Comparison of ENCODE assay signal across 10 mouse cellular contexts in genomic region chr9:41804711-41805331, GRCm38 (mm10).
A peak's percentile ranks its signal among the peaks of the same experiment; 100 is the strongest.
DNase-seq lines count a peak whose midpoint lies in the region; ATAC-seq and TF ChIP-seq lines count a peak whose summit lies in the region.
"Had no signal": no experiment of that assay in that cellular context is flagged by ENCODE, and none has a peak within 500 bp of the region (broad histone marks: within the 10 kb centered on the region; RNA-seq: fewer than 3 reads in every experiment).

No protein-coding gene starts in this region.

- H3K27me3 ChIP-seq in heart, embryonic 16.5 days (ENCODE audit: control insufficient read depth, insufficient read depth, low read length), result no peaks in the 10 kb centered on the region
- no peaks in the 10 kb centered on the region for H3K27me3 ChIP-seq in heart, adult 2 months (ENCODE audit: control insufficient read depth, insufficient read depth, low read length)
- no peaks in the 10 kb centered on the region for H3K27me3 ChIP-seq in forebrain, embryonic 13.5 days
- no peaks in the 10 kb centered on the region for H3K27me3 ChIP-seq in liver, embryonic 13.5 days
- H3K27me3 ChIP-seq: liver, embryonic 15.5 days had no signal

- H3K4me1 ChIP-seq in heart, embryonic 16.5 days (ENCODE audit: control insufficient read depth, insufficient read depth, low read length), result peaks cover 12% of the 10 kb centered on the region
- H3K4me1 ChIP-seq in heart, adult 2 months (ENCODE audit: control insufficient read depth, insufficient read depth, low read length), result peaks cover 3% of the 10 kb centered on the region
- peaks cover 29% of the 10 kb centered on the region for H3K4me1 ChIP-seq in forebrain, embryonic 13.5 days
- peaks cover 5% of the 10 kb centered on the region; the same call in 1 of the 2 replicates for H3K4me1 ChIP-seq in liver, embryonic 13.5 days (replicated peaks)
- H3K4me1 ChIP-seq: liver, embryonic 15.5 days had no signal

- no peak for TF ChIP-seq EP300 in heart, adult 2 months (IDR thresholded peaks at IDR 0.05; ENCODE audit: insufficient read depth, low read depth, low read length)

- TF ChIP-seq CTCF in heart, adult 2 months (IDR thresholded peaks at IDR 0.05), result no peak

- no peak for ATAC-seq in heart, embryonic 16.5 days (replicated peaks; ENCODE audit: extremely low read depth, insufficient read depth, low FRiP score)
- peak; percentile 46; the same call in 1 of the 2 replicates for ATAC-seq in forebrain, embryonic 13.5 days
- ATAC-seq in liver, embryonic 13.5 days (ENCODE audit: low read depth), result no peak
- ATAC-seq in frontal cortex, adult (ENCODE audit: low TSS enrichment), result no peak
- no peak for ATAC-seq in erythroid progenitor cell, adult 5-6 weeks (replicated peaks; ENCODE audit: low FRiP score, poor library complexity, severe bottlenecking)

- no peak overlapping the region for H3K4me2 ChIP-seq in heart, embryonic 16.5 days (ENCODE audit: low read depth, low read length)
- H3K4me2 ChIP-seq in forebrain, embryonic 13.5 days, result peak overlapping the region; percentile 50; the same call in 1 of the 2 replicates
- H3K4me2 ChIP-seq in liver, embryonic 13.5 days, result no peak overlapping the region
- H3K4me2 ChIP-seq: liver, embryonic 15.5 days had no signal

- no peak for DNase-seq in heart, adult 2 months
- peak; percentile 32 for DNase-seq in brain, adult 2 months (ENCODE audit: low read depth, low spot score)
- DNase-seq in liver, embryonic 13.5 days, result no peak
- DNase-seq in gastrocnemius, postnatal 10 days, result no peak
- DNase-seq: kidney, adult 11 months had no signal

- H3K36me3 ChIP-seq in heart, embryonic 16.5 days (ENCODE audit: control insufficient read depth, insufficient read depth), result no peaks in the 10 kb centered on the region
- no peaks in the 10 kb centered on the region for H3K36me3 ChIP-seq in heart, adult 2 months (ENCODE audit: control insufficient read depth, insufficient read depth, low read length)
- H3K36me3 ChIP-seq in forebrain, embryonic 13.5 days (ENCODE audit: poor library complexity, severe bottlenecking), result no peaks in the 10 kb centered on the region
- H3K36me3 ChIP-seq in liver, embryonic 13.5 days, result no peaks in the 10 kb centered on the region
- H3K36me3 ChIP-seq: liver, embryonic 15.5 days had no signal

- intact Hi-C loops in heart, adult 2 months (cut with DNase I), result no loop called here

- no peaks in the 10 kb centered on the region for H3K79me2 ChIP-seq in heart, adult 2 months (replicated peaks; ENCODE audit: control insufficient read depth, insufficient read depth, low read length)

- H3K9me3 ChIP-seq in heart, embryonic 16.5 days (replicated peaks; ENCODE audit: control insufficient read depth, low read length), result no peaks in the 10 kb centered on the region
- no peaks in the 10 kb centered on the region; the same call in 1 of the 2 replicates for H3K9me3 ChIP-seq in forebrain, embryonic 13.5 days (replicated peaks)
- no peaks in the 10 kb centered on the region for H3K9me3 ChIP-seq in liver, embryonic 13.5 days (replicated peaks)
- H3K9me3 ChIP-seq: liver, embryonic 15.5 days had no signal

- H3K27ac ChIP-seq in heart, embryonic 16.5 days (ENCODE audit: low read length), result peak overlapping the region; percentile 23; the same call in 1 of the 2 replicates
- H3K27ac ChIP-seq in heart, adult 2 months, result no peak overlapping the region
- peak overlapping the region; percentile 73 for H3K27ac ChIP-seq in forebrain, embryonic 13.5 days
- peak overlapping the region; percentile 34; the same call in 1 of the 2 replicates for H3K27ac ChIP-seq in liver, embryonic 13.5 days
- H3K27ac ChIP-seq: liver, embryonic 15.5 days had no signal

- no peak for TF ChIP-seq POLR2A in heart, adult 2 months (IDR thresholded peaks at IDR 0.05; ENCODE audit: insufficient read depth, low read depth, low read length)

- H3K9ac ChIP-seq in heart, embryonic 16.5 days (ENCODE audit: low read length), result no peak overlapping the region
- H3K9ac ChIP-seq in heart, adult 2 months (ENCODE audit: low read depth, low read length), result no peak overlapping the region
- H3K9ac ChIP-seq in forebrain, embryonic 13.5 days, result peak overlapping the region; percentile 13; the same call in 1 of the 2 replicates
- no peak overlapping the region for H3K9ac ChIP-seq in liver, embryonic 13.5 days
- H3K9ac ChIP-seq: liver, embryonic 15.5 days had no signal

- H3K4me3 ChIP-seq in heart, embryonic 16.5 days (ENCODE audit: low read length), result no peak overlapping the region
- H3K4me3 ChIP-seq in heart, adult 2 months, result no peak overlapping the region
- no peak overlapping the region for H3K4me3 ChIP-seq in forebrain, embryonic 13.5 days
- H3K4me3 ChIP-seq in liver, embryonic 13.5 days (replicated peaks), result no peak overlapping the region
- H3K4me3 ChIP-seq: liver, embryonic 15.5 days had no signal

- WGBS in heart, embryonic 16.5 days, result 54% methylated on average over 10 of the region's 10 CpGs
- 50% methylated on average over 10 of the region's 10 CpGs for WGBS in heart, adult 2 months
- WGBS in forebrain, embryonic 13.5 days, result 4% methylated on average over 10 of the region's 10 CpGs
- 60% methylated on average over 10 of the region's 10 CpGs for WGBS in liver, embryonic 13.5 days (ENCODE audit: insufficient replicate concordance)
